Mouse (Mus musculus) hindlimb bud, embryonic 11.5 days (tissue): Measurements from ENCODE around the gene Mief2.

Experiments
- DNase-seq: peaks from one replicate; pipeline ENCODE4 v3.0.0-alpha.2; 2012; ENCODE audit warnings: low read depth, low spot score; ENCODE audit errors: extremely low spot score

The Mief2 gene

DNA sequence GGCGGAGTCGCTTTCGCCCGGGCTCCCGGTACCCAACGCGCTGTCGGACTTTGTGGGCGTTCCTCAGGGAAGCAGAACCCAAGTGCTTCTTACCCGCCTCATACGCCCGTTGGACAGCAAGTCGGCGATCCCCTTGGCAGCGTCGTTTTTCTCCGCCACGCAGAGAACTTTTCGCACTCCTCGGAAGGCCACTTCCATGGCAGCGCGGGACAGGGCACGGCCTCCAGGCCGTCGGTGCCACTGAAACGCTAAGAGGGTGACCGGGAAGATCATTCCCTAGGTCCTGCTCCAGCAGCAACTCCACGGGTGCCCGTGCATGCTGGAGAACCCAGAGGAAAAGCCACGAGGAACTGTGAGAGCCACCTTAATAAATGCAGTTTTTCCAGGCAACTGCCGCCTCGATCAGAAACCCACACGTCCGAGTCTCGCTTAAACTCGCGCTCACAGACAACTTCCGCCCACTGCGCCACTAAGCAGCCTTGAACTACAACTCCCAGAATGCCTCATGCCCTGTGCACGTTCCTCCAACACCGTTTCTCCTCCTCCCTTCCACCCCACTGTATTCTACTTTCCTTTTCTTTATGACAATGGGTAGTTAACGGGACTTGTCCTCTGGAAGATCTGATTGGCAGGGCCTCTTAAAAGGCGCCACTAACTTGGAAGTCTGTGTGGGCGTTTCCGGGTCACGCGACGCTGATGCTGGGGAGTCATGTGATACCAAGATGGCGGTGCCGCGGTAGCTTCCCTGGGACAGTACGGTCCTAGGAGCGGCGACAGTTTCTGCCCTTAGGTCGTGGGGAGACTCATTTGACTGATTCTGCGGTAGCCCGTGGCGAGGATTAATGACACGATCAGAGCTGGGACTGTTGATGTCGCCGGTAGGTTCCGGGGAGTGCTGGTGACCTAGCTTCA is 48.9 kb downstream of the Mief2 start, which contains the start of the genes Top3a and Smcr8:
Gene Top3a (minus strand): TSS at position 537 of the 912 bp plus-strand sequence.
Gene Smcr8 (plus strand): TSS at position 696 of the 912 bp plus-strand sequence.
- DNase-seq, result peak; percentile 89

DNA sequence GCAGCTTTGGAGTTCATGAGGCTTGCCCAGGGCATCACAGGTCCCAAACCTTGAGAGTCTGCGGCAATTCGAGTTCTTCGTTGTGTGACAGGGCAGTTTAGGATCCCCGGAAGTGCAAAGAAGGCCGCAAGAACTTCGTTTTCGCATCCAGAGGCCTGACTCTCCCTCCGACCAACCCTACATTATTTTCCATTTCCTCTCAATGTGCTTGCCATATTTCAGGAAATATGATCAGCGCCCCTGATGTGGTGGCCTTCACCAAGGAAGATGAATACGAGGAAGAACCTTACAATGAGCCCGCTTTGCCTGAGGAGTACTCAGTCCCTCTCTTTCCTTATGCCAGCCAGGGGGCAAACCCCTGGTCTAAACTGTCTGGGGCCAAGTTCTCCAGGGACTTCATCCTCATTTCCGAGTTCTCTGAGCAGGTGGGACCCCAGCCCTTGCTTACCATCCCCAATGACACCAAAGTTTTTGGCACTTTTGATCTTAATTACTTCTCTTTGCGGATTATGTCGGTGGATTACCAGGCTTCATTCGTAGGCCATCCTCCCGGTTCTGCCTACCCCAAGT is 49.7 kb downstream of the Mief2 start:
- no peak for DNase-seq

DNA sequence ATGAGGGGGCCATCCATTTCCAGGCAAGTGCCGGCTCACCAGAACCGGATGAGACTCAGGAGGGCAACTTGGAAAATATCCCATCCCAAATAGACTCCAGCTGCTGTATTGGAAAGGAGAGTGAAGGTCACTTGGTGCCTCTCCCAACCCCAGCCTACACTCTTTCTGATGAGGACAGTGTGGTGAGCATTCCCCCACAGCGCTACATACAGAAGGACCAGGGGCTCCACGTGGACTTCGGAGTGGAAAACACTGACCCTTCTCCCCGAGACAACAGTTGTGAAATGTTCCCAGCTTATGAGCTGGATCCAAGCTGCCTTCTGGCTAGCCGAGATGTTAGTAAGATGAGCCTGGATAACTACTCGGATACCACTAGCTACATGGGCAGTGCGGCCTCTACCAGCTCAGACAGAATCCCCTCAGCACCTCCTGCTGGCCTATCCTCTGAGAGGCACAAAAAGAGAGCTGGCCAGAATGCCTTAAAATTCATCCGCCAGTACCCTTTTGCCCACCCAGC is 51.5 kb downstream of the Mief2 start:
- DNase-seq, result no peak
